Mouse (Mus musculus): ENCODE measurements around the gene Maml2.

The Maml2 gene

GRCm38 (mm10) chr9:13311094-13311493 is 13.3 kb downstream of the Maml2 start:
- no peak for DNase-seq

GRCm38 (mm10) chr9:13313923-13314322 is 16.2 kb downstream of the Maml2 start:
- no peak for DNase-seq

GRCm38 (mm10) chr9:13314577-13315004 is 16.8 kb downstream of the Maml2 start:
- no peak for DNase-seq

- no peak for DNase-seq
Observed at GRCm38 (mm10) chr9:13315393-13315792, 17.6 kb downstream of the Maml2 start.

GRCm38 (mm10) chr9:13319566-13319965 is 21.8 kb downstream of the Maml2 start:
- DNase-seq: no peak

GRCm38 (mm10) chr9:13320800-13321364 is 23.1 kb downstream of the Maml2 start:
- DNase-seq: no peak

GRCm38 (mm10) chr9:13323074-13323473 is 25.3 kb downstream of the Maml2 start:
- DNase-seq: no peak

- no peak for DNase-seq
Observed at GRCm38 (mm10) chr9:13323612-13324011, 25.9 kb downstream of the Maml2 start.

GRCm38 (mm10) chr9:13414230-13414766 is 116.5 kb downstream of the Maml2 start:
- no peak for DNase-seq

GRCm38 (mm10) chr9:13425031-13425940 is 127.5 kb downstream of the Maml2 start:
- peak; percentile 78 for DNase-seq

GRCm38 (mm10) chr9:13429477-13430125 is 131.8 kb downstream of the Maml2 start:
- no peak for DNase-seq

GRCm38 (mm10) chr9:13430302-13430701 is 132.5 kb downstream of the Maml2 start:
- DNase-seq: no peak

- no peak for DNase-seq
Observed at GRCm38 (mm10) chr9:13430744-13431143, 133.0 kb downstream of the Maml2 start.

GRCm38 (mm10) chr9:13431646-13432045 is 133.9 kb downstream of the Maml2 start:
- DNase-seq: no peak

GRCm38 (mm10) chr9:13433501-13434090 is 135.8 kb downstream of the Maml2 start:
- no peak for DNase-seq

- no peak for DNase-seq
Observed at GRCm38 (mm10) chr9:13440911-13441310, 143.2 kb downstream of the Maml2 start.

- no peak for DNase-seq
Observed at GRCm38 (mm10) chr9:13442012-13442735, 144.4 kb downstream of the Maml2 start.

GRCm38 (mm10) chr9:13443484-13444211 is 145.9 kb downstream of the Maml2 start:
- DNase-seq: no peak

- DNase-seq: no peak
Observed at GRCm38 (mm10) chr9:13446236-13446635, 148.5 kb downstream of the Maml2 start.

GRCm38 (mm10) chr9:13446703-13447285 is 149.0 kb downstream of the Maml2 start, which contains the start of gene Gm17571:
Gene Gm17571 (minus strand): TSS chr9:13446753.
- DNase-seq: no peak

GRCm38 (mm10) chr9:13448716-13449115 is 151.0 kb downstream of the Maml2 start:
- DNase-seq: no peak
